Mouse (Mus musculus): ENCODE data around the gene Rnf220.

DNA sequence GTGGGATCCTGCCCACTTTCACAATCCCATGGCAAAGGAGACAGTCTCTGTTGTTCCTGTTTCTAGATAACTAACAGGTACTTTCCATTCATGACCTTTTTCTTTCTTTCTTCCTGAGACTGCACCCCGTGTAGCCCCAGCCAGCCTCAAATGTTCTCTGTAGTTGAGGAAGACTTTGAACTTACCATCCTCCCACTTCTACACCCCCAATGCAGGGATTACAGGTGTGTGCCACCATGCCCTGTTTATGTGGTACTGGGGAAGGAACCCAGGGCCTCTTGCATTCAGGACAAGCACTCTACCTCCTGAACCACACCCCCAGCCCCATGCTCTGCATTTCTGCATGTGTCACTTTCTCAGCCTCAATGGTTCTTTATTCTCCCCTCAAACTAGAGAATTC, 47.7 kb downstream of the Rnf220 start:
- TF ChIP-seq MAX (IDR thresholded peaks at IDR 0.05; ENCODE audit: low read length) (no peak), MXI1 (IDR thresholded peaks at IDR 0.05; ENCODE audit: low read depth, low read length) (no peak), RAD21 (IDR thresholded peaks at IDR 0.05; ENCODE audit: low read depth, low read length) (no peak), POLR2A (IDR thresholded peaks at IDR 0.05; ENCODE audit: low read depth, low read length) (no peak), ELF1 (IDR thresholded peaks at IDR 0.05; ENCODE audit: low read depth, low read length) (no peak), E2F4 (IDR thresholded peaks at IDR 0.05; ENCODE audit: insufficient replicate concordance, low read depth, low read length) (no peak), JUND (conservative IDR thresholded peaks at IDR 0.05; ENCODE audit: low read depth, low read length) (no peak), USF1 (IDR thresholded peaks at IDR 0.05; ENCODE audit: low read depth, low read length) (no peak), ZNF384 (IDR thresholded peaks at IDR 0.05; ENCODE audit: low read depth, low read length) (no peak), MEF2A (IDR thresholded peaks at IDR 0.05; ENCODE audit: borderline replicate concordance, low read depth, low read length) (no peak)

Measured in CH12.LX (cell line).